Mouse (Mus musculus): ENCODE results near the gene Mpped2. TPM values are rescaled to one million over a fixed set of nuclear protein-coding genes. Genes with fewer than 3 reads are reported as not detected.

Gene Mpped2
- polyA plus RNA-seq, 1 experiment from 2014 or later: 165 TPM

DNA sequence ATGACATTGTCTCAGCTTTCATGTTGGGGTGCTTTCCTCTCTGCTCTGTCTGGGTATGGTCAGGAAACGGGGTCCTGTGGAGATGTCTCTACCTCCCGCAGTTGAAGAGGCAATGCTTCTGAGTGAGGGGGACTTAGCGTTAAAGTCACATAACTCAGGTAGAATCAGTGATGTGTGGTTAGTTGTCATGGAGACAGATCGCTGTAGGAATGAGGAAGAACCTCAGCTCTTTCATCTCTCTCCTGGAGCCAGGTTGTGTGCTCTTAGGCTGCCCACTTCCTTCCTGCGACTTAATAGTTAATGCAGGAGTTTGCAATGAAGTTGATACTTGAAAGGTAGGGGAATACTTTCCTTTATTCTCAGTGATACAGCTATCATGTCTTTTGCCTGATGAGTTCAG is 173.2 kb downstream of the Mpped2 start:
- peaks cover 12% of the 10 kb centered on the region for H3K4me1 ChIP-seq
- peaks cover 19% of the 10 kb centered on the region for H3K36me3 ChIP-seq (replicated peaks)
- no peaks in the 10 kb centered on the region for H3K27me3 ChIP-seq
- no peak for ATAC-seq (ENCODE audit: low FRiP score)
- H3K27ac ChIP-seq: no peak overlapping the region
- H3K4me2 ChIP-seq: no peak overlapping the region
- H3K9me3 ChIP-seq: no peaks in the 10 kb centered on the region
- 64% methylated on average over 5 of the region's 5 CpGs for WGBS
- no peak overlapping the region for H3K4me3 ChIP-seq (replicated peaks)
- H3K9ac ChIP-seq: no peak overlapping the region

DNA sequence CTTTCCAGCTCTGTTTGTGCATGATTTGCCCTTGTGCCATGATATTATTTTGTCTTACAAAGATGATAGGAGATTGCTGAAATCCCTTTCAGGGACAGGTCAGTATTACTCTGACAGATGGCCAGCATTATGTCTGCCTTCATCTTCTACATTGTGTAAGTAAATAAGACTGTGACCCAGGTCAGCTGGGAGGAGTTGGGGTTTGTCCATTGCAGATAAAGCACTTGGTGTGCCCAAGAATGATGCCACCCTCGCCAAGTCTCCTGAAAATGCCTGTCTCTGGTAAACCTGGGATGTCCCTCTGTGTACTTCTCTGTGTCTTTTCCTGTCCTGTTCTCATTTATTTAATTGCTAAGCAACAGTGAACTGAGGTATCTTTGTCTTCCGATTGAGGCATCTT is 177.8 kb downstream of the Mpped2 start:
- Histone ChIP-seq H3K27ac (no peak overlapping the region), H3K4me1 (no peaks in the 10 kb centered on the region), H3K4me3 (replicated peaks) (no peak overlapping the region), H3K36me3 (replicated peaks) (peaks cover 21% of the 10 kb centered on the region), H3K4me2 (no peak overlapping the region), H3K9ac (no peak overlapping the region), H3K9me3 (no peaks in the 10 kb centered on the region), H3K27me3 (no peaks in the 10 kb centered on the region)
- 86% methylated on average over 2 of the region's 2 CpGs for WGBS
- ATAC-seq (ENCODE audit: low FRiP score): no peak

DNA sequence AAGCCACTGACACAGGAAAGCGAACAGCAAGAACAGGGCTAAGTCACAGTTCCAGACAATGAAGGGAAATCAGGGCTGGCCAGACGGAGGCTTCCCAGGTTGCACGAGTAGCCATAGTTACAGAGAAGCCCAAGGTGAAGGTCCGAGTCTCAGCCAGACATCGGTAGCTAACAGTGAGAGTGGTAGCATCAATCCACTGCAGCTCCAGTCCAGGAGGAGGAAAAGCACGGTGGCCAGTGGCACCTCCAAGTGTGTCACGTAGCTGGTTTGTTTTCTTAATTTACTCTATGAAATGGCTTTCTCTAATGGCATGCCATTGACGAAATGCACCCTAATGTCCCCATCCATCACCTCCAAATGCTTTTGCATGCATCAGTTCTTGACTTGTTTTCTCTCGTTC is 180.1 kb downstream of the Mpped2 start:
- no peak overlapping the region for H3K4me3 ChIP-seq (replicated peaks)
- no peak overlapping the region for H3K4me2 ChIP-seq
- no peaks in the 10 kb centered on the region for H3K9me3 ChIP-seq
- H3K4me1 ChIP-seq: no peaks in the 10 kb centered on the region
- H3K27me3 ChIP-seq: no peaks in the 10 kb centered on the region
- peaks cover 21% of the 10 kb centered on the region for H3K36me3 ChIP-seq (replicated peaks)
- 90% methylated on average over 9 of the region's 9 CpGs for WGBS
- no peak overlapping the region for H3K27ac ChIP-seq
- no peak for ATAC-seq (ENCODE audit: low FRiP score)
- H3K9ac ChIP-seq: no peak overlapping the region

DNA sequence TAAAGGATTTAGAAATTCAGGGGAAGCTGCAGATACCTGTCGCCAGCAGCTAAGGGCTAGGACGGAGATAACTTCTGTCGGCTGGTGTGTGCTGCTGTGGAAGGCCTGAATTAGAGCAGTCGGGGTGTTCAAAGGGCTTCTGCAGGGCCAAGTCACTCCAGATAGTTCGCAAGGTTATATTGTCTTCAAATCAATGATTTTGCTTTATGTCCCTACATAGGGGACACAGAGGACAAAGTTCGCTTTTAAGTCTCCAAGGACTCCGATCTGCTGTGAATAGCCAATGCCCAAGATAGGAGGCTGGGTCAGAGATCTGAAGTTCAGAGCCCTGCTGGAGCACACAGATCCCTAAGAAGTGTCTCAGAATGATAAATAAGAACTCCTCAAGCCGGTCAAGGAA is 190.3 kb downstream of the Mpped2 start:
- 86% methylated on average over 8 of the region's 8 CpGs for WGBS
- Histone ChIP-seq H3K36me3 (replicated peaks) (no peaks in the 10 kb centered on the region), H3K4me3 (replicated peaks) (no peak overlapping the region), H3K27ac (no peak overlapping the region), H3K4me1 (no peaks in the 10 kb centered on the region), H3K27me3 (no peaks in the 10 kb centered on the region), H3K9ac (no peak overlapping the region), H3K9me3 (no peaks in the 10 kb centered on the region), H3K4me2 (no peak overlapping the region)
- ATAC-seq (ENCODE audit: low FRiP score): no peak

DNA sequence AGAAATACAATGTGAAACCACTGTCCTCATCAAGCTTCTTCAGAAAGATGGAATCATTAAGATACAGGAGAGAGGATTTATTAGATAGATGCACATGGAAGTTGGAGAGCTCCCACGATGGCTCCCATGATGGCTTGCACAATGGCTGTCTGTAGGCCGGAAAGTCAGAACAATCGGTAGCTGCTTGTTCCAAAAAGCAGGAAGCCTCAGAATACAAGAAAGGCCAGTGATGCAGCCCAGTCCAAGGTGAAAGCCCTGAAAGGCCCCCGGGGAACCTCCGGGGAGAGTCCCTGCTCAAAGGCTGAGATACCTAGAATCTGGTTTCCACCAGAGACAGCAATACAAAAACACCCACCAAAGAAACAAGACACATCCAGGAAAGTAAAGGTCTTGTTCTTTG is 195.1 kb downstream of the Mpped2 start:
- peaks cover 8% of the 10 kb centered on the region; the same call in 1 of the 2 replicates for H3K4me1 ChIP-seq
- no peak overlapping the region for H3K9ac ChIP-seq
- no peak overlapping the region for H3K4me3 ChIP-seq (replicated peaks)
- no peaks in the 10 kb centered on the region for H3K27me3 ChIP-seq
- no peak for ATAC-seq (ENCODE audit: low FRiP score)
- WGBS: 93% methylated on average over 5 of the region's 5 CpGs
- no peak overlapping the region for H3K27ac ChIP-seq
- H3K9me3 ChIP-seq: no peaks in the 10 kb centered on the region
- H3K36me3 ChIP-seq (replicated peaks): no peaks in the 10 kb centered on the region
- H3K4me2 ChIP-seq: no peak overlapping the region

- WGBS: 23% methylated on average over 3 of the region's 3 CpGs
- Histone ChIP-seq H3K27ac (no peak overlapping the region), H3K9ac (no peak overlapping the region), H3K36me3 (replicated peaks) (no peaks in the 10 kb centered on the region), H3K9me3 (no peaks in the 10 kb centered on the region), H3K4me3 (replicated peaks) (no peak overlapping the region), H3K4me2 (no peak overlapping the region), H3K4me1 (peaks cover 8% of the 10 kb centered on the region; the same call in 1 of the 2 replicates), H3K27me3 (no peaks in the 10 kb centered on the region)
- ATAC-seq (ENCODE audit: low FRiP score): no peak; the same call in 1 of the 2 replicates
These were observed 196.4 kb downstream of the Mpped2 start for GRCm38 (mm10) chr2:106889297-106890000.

DNA sequence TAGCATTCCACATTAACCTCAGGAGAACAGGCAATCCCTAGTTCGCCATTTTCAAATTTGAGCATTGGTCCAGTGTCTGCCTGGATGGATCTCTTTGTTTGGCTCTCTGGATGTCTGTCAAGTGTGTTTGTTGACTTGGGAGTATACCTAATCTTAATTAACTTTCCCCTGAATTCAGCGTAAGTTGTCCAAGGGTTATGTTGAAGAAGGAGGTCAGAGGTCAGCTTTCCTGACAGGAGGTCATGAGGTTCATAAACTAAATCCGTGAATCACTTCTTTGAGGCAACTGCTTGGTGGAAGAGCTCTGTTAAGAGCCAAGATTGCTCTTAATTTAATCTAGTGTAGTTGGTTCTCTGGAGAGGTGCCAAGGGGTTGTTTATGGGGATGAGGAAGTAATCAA is 200.3 kb downstream of the Mpped2 start:
- Histone ChIP-seq H3K27me3 (no peaks in the 10 kb centered on the region), H3K27ac (no peak overlapping the region), H3K9me3 (no peaks in the 10 kb centered on the region), H3K4me3 (replicated peaks) (no peak overlapping the region), H3K4me1 (peaks cover 21% of the 10 kb centered on the region), H3K9ac (no peak overlapping the region), H3K4me2 (no peak overlapping the region), H3K36me3 (replicated peaks) (no peaks in the 10 kb centered on the region)
- 33% methylated on average over 3 of the region's 3 CpGs for WGBS
- ATAC-seq (ENCODE audit: low FRiP score): no peak

GRCm38 (mm10) chr2:106895326-106896023 is 202.4 kb downstream of the Mpped2 start:
- Histone ChIP-seq H3K36me3 (replicated peaks) (no peaks in the 10 kb centered on the region), H3K9me3 (no peaks in the 10 kb centered on the region), H3K4me3 (replicated peaks) (no peak overlapping the region), H3K9ac (no peak overlapping the region), H3K27ac (0 out of 2 replicates have a peak overlapping the region, but pooled peaks have one; percentile 47), H3K4me2 (no peak overlapping the region), H3K27me3 (no peaks in the 10 kb centered on the region), H3K4me1 (peaks cover 13% of the 10 kb centered on the region)
- WGBS: 16% methylated on average over 11 of the region's 11 CpGs
- peak; percentile 81 for ATAC-seq (ENCODE audit: low FRiP score)

- 0 out of 2 replicates have a peak overlapping the region, but pooled peaks have one; percentile 47 for H3K27ac ChIP-seq
- ATAC-seq (ENCODE audit: low FRiP score): no peak; the same call in 1 of the 2 replicates
- H3K9me3 ChIP-seq: no peaks in the 10 kb centered on the region
- no peak overlapping the region for H3K9ac ChIP-seq
- no peaks in the 10 kb centered on the region for H3K36me3 ChIP-seq (replicated peaks)
- peaks cover 13% of the 10 kb centered on the region for H3K4me1 ChIP-seq
- WGBS: 40% methylated on average over 4 of the region's 4 CpGs
- no peaks in the 10 kb centered on the region for H3K27me3 ChIP-seq
- H3K4me3 ChIP-seq (replicated peaks): no peak overlapping the region
- H3K4me2 ChIP-seq: no peak overlapping the region
These were observed 202.9 kb downstream of the Mpped2 start for GRCm38 (mm10) chr2:106896024-106896384.

DNA sequence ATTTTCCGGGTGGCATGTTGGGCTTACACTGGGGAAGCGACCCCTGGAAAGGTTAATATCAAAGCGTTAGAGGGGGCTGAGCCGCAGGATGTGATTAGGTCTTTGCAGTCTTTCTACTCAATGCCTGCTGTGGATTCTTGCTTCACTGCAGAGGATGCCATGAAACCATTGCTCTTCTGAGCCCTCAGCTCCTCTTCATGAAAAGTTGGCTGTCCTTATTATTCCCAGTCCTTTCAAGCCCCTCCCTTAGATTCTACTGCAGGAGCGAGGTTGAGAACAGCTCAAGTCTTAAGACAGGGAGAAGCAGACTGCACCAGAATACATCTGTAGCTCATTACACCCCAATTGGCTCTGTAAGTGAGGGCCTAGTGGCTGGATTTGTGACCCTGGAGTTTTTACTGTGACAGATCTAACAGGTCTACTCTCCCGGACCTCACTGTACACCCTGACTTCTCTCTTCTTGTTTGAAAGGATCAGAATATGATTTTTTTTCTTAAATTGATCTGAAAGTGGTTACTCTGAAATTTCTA is 218.9 kb downstream of the Mpped2 start:
- Histone ChIP-seq H3K4me2 (no peak overlapping the region), H3K9ac (no peak overlapping the region), H3K36me3 (replicated peaks) (no peaks in the 10 kb centered on the region), H3K27me3 (no peaks in the 10 kb centered on the region), H3K27ac (no peak overlapping the region), H3K4me1 (no peaks in the 10 kb centered on the region), H3K4me3 (replicated peaks) (no peak overlapping the region), H3K9me3 (no peaks in the 10 kb centered on the region)
- no peak for ATAC-seq (ENCODE audit: low FRiP score)
- WGBS: 77% methylated on average over 6 of the region's 6 CpGs
